Mouse (Mus musculus): ENCODE data around the gene Ppp1r13b.

The Ppp1r13b gene

GRCm38 (mm10) chr12:111916514-111917217, 8.8 kb upstream of the Ppp1r13b start:
- peak; percentile 49 to 57 for DNase-seq

GRCm38 (mm10) chr12:111915781-111916180, 7.9 kb upstream of the Ppp1r13b start:
- peak in 1 of 2 experiments; percentile 2 for DNase-seq

DNA sequence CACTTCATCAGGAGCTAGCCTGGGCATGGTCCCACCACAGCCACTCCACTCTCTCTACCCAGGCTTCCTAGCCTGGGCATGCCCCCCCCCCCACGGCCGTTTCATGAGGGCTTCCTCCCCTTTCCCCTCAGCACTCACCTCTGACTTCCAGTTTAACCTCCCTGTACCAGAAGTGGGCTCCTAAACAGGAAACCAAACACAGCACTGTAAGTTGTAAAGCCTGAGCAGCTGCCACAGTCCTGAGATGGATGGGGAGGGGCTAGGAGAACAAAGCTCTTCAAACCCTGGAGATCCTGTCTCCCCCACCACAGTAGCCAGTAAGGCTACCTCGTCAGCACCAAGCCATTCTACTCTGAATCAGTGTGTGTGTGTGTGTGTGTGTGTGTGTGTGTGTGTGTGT, 6.1 kb upstream of the Ppp1r13b start:
- peak in 1 of 2 experiments; percentile 18 for DNase-seq

DNA sequence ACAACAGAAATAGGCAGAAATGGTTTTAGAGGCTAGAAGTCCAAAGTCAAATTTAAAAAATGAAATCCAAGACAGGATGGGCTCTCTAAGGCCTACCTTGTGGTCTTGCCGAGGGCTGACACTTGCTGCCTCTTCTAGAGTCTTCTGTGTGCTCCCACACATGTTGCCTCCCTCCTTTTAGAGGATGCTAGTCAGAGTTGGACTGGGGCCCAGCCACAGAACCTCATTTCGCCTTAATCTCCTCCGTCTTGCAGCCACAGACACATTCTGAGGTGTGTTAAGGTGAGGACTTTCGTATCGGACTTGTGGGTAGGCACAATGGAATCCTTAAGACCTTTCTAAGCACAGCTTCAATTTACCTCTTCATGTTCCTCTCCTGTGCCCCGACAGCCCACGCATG, 4.9 kb upstream of the Ppp1r13b start:
- peak in 1 of 2 experiments; percentile 3 for DNase-seq

- no peak for DNase-seq
These were observed 3.9 kb upstream of the Ppp1r13b start for GRCm38 (mm10) chr12:111911796-111912195.

DNA sequence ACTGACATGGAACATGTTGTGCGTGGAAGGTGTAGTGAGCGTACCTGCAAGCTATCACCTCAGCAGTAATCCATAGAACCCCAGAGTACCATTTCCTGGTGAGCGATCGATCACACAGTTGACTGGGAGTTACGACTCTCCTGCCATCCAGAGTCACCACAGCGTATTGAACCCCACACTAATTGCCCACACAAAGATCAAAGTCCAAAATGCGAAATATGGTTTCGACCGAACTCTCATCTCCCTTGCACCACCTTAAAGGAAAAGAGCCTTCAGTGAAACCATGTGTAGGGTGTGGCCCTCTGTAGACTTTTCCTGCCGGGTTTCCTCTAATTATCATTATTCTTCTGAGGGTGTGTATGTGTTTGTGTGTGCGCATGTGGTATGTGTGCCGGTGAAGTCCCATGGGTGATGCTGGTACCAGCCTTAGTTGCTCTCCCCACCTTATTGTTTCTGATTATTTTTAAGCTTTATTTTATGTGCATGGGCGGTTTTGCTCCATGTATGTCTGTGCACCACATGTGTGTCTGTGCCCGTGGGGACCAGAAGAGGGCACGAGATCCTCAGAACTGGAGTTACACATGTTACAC, 3.4 kb upstream of the Ppp1r13b start:
- peak in 1 of 2 experiments; percentile 2 for DNase-seq

DNA sequence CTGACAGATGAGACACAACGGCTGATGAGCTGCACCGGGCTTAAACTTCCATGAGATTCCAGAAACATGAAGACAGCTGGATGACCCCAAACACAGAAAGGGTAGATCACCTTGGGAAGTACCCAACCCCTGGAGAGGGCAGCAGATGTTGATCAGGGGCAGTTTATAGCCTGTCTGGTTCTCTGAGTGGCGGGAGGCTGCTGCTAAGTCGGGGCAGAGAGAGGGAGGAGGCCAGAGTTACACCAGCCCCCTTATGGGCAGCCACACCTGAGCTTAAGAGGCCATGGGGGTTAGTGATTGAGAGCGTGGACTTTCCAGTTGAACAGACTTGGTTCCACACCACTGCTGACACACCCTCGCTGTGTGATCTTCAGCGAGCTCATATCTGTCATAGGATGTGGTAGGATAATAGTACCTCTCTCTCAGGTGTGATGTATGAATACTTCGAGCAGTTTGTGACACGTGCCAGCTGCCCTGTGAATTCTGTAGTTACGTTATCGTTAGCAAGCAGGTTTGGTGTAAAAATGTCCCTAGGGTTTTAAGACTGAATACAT, 1.2 kb upstream of the Ppp1r13b start:
- no peak for DNase-seq

- DNase-seq, result peak; percentile 73 to 83
These were observed 454 bp downstream of the Ppp1r13b start for GRCm38 (mm10) chr12:111907421-111907891.

DNA sequence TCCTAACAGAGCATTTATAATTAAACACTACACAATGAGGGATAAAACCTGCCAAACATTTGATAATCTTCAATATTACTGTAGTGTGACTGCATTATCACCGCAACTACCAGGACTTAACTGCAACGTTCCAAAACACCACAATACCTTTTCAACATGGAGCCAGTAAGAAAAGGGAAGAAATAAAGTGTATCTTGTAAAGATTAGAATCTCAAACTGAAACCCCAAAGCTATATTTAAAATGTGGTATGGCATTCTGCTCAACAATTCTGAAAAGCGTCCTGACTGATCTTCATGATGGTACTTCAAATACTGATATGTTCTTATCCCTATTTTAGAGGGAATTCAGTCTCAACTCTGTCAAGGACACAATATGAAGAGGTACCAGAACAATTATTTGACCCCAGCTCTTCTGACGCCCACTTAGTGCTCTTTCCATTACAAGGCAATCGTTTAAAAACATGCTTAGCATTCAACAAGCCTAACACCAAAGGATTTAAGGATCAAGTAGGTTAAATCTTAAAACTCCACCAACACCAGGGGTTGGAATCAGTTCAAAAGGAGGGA, 1.5 kb downstream of the Ppp1r13b start:
- DNase-seq, result no peak

DNA sequence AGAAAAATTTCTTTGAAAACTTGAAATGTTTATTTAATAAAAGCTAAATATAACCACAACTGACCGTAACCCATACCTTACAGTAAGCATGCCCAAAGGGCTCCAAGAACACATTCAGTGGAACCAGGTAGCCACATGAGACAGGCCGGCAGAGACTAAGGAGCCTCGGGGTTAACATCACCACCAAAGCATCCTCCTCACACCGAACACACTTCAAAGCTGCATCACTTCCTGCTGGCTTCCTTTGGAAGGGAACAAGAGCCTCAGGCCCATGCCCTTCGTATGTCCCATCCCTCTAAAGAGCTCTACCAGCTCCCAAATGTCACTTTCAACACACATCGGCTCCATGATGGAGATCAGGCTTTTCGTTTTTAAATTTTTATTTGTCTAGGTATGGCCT, 5.4 kb downstream of the Ppp1r13b start:
- no peak for DNase-seq

DNA sequence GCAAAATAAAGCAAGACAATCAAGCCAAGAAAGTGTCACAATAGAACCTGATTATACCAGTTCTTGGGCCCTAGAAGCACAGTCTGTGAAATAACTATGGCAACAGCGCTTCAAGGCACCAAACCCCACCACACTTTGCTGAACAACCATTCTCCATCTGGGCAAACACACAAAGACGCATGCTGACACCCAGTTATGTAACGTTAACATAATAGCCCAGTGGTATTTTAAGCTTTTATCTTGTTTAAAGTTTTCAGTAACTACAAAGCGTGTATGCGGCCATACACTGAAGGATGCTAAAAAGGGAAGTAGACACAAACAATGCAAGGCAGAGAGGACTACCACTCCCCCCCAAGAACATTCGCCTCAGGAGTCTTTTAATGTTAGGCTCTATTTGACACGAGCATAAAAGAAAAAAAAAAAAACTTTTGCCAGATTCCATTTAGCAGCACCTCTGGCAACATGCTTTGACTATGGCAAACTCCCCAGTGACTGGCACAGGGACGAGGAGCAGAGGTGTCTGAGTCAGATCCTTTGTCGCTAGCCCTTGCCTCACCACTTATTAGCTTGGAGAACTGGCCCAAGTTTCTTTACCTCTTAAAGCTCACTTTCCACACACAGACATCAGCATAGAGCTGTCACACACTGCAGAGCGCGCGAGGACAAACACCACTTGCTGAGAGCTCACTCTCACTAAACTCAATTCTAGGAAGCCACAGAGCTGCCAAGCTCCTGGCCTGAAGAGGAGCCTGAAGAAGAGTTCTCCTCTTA, 6.6 kb downstream of the Ppp1r13b start:
- DNase-seq, result no peak

DNA sequence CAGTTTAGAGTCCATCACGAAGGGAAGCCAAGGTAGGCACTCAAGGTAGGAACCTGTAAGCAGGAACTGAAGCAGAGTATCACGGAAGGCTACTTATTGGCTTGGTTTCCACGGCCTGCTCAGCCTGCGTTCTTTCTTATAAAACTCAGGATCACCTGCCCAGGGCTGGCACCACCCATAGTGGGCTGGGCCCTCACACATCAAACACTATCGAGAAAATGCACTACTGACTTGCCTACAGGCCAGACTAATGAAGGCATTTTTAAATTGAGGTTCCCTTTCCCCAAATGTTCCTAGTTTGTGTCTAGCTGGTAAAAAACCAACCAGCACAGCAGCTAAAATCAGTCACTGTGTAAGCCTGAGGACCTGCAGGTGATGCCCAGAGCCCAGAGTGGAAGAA, 8.3 kb downstream of the Ppp1r13b start:
- no peak for DNase-seq

GRCm38 (mm10) chr12:111898686-111899085, 9.2 kb downstream of the Ppp1r13b start:
- no peak for DNase-seq

DNA sequence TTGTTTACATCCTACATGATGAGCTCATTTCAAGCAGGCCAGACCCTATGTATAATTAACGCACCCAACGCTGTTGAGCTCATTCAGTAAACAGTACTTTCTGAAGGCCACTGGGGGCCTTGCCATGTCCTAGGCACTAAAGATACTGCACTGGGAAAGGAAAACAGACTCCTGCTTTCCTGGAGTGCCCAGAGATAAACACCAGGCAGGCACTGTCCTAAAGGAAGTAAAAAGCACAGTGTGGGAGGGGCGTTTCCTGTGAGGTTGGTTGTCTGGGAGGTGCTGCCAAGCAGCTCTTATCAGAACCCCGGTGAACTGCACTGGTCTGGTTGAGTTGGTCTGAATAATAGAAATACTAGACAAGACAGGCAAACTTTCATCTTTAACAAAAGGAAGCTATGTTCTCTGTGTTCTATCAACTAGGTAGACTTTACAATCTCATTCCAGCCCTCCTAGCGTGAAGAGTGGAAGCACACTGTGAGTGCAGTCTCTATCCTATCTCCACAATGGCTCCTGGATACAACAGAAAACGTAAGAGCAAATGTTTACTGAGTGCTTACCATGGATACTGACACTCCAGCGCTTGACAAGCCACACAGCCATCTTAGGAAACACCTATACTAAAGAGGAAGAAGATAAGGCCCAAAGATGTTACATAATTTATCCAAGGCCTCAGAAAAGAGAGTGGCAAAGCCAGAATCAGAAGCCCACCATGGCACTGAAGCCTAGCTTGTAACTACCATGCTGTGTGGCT, 10.8 kb downstream of the Ppp1r13b start:
- peak in 1 of 2 experiments; percentile 43 for DNase-seq

GRCm38 (mm10) chr12:111894082-111894481, 13.8 kb downstream of the Ppp1r13b start:
- DNase-seq, result peak; percentile 60 to 68

GRCm38 (mm10) chr12:111892981-111893380, 14.9 kb downstream of the Ppp1r13b start:
- DNase-seq, result no peak

DNA sequence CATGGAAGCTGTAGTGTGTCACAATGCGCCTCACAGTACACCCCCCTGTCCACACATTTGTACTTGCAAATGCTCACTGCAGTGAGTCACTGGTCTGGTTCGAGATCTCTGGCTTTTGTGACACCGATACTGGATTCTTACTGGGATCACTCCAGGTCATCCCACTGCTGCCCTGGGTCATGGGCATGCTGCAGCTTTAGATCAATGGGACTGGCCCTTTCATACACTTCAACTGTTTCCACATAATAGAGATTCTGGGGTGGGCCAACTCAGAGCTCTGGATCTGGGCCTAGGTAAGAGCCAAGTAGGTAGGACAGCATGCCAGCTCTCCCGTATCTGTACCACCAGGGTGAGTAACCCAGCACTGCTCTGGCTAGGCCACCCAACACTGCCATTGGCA, 16.1 kb downstream of the Ppp1r13b start:
- no peak for DNase-seq

GRCm38 (mm10) chr12:111889251-111889650, 18.7 kb downstream of the Ppp1r13b start:
- no peak for DNase-seq

GRCm38 (mm10) chr12:111888303-111888864, 19.5 kb downstream of the Ppp1r13b start:
- no peak for DNase-seq

DNA sequence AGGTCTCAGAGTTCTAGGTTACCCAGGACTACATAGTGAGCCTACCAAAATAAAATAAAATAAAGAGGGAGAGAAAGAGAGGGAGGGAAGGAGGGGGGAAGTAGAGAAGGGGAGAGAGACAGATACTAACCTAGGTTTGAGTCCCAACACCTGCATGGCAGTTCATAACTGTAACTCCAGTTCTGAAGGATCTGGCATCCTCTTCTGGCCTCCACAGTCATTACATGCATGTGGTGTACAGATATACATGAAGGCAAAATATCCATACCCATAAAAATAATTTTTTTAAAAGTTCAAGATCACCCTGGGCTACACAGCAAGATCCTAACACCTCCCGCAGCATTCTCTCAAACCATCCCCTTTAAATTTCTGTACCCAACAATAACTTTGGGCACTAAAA, 20.9 kb downstream of the Ppp1r13b start:
- DNase-seq, result no peak

- DNase-seq, result no peak
These were observed 25.1 kb downstream of the Ppp1r13b start for GRCm38 (mm10) chr12:111882852-111883251.

GRCm38 (mm10) chr12:111882022-111882421, 25.9 kb downstream of the Ppp1r13b start:
- DNase-seq, result no peak
